Mouse (Mus musculus) olfactory bulb, adult 2 months (tissue): ENCODE measurements around the gene Cfap20.

Source experiments
- CTCF ChIP-seq: fragments of 200-500 bp; IDR thresholded peaks from 2 replicates; pipeline ENCODE4 v1.5.1; 2012; ENCODE audit warnings: low read depth, mild to moderate bottlenecking, low read length, moderate library complexity; ENCODE audit not compliant: insufficient read depth
- POLR2A ChIP-seq: fragments of 200-500 bp; IDR thresholded peaks from 2 replicates; pipeline ENCODE4 v1.6.1; 2012; ENCODE audit warnings: mild to moderate bottlenecking, low read depth, low read length, moderate library complexity; ENCODE audit not compliant: insufficient read depth

- TF ChIP-seq POLR2A (no peak), CTCF (no peak)
Observed at GRCm38 (mm10) chr8:95387221-95387620, 47.4 kb downstream of the Cfap20 start.
